Mouse (Mus musculus) ES-Bruce4 (cell line): ENCODE measurements around the gene Csrnp2.

Experiments used
- CTCF ChIP-seq: IDR thresholded peaks from one replicate; pipeline ENCODE4 v1.8.1; 2011; ENCODE audit warnings: low read depth, low read length
- EP300 ChIP-seq: IDR thresholded peaks from 2 replicates; pipeline ENCODE4 v1.6.1; 2011; ENCODE audit warnings: low read depth, low read length; ENCODE audit not compliant: insufficient read depth
- POLR2A ChIP-seq: IDR thresholded peaks from one replicate; pipeline ENCODE4 v1.8.1; 2011; ENCODE audit warnings: low read length; ENCODE audit not compliant: insufficient read depth

GRCm38 (mm10) chr15:100433234-100433633 is 62.1 kb downstream of the Csrnp2 start:
- TF ChIP-seq EP300: no peak
- TF ChIP-seq CTCF: no peak
- no peak for TF ChIP-seq POLR2A
